18 mouse cellular contexts compared by ENCODE assay signal in the genomic region with DNA sequence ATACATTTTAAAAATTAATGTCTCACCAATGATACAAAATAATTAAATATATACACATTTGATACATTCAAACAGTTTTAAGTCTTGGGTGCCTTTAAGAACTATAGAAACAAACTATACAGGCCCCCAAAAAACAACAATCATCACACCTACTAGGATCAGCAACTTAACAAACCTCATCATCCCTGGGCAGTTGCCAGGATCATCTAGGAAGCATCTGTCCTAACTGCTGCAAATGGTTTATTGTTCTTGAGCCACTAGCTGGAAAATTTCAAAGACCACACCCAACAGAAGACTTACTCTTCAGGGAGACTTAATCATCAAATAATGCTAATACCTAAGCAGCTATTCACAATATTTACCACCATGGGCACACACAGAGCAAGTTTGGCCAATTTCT.
DNase-seq lines count a peak whose midpoint lies in the region.
"Had no signal": no experiment of that assay in that cellular context is flagged by ENCODE, and none has a peak within 500 bp of the region (broad histone marks: within the 10 kb centered on the region; RNA-seq: fewer than 3 reads in every experiment).

No protein-coding gene starts in this region.

- H3K4me3 ChIP-seq in heart, embryonic 10.5 days, result no peak overlapping the region
- H3K4me3 ChIP-seq: embryonic facial prominence, embryonic 15.5 days; erythroblast, embryonic 14.5 days; forebrain, embryonic 10.5 days; heart, embryonic 15.5 days; hindbrain, embryonic 13.5 days had no signal

- H3K36me3 ChIP-seq in heart, embryonic 10.5 days, result 0 out of 2 replicates have a peak, but pooled peaks cover 3% of the 10 kb centered on the region
- H3K36me3 ChIP-seq: embryonic facial prominence, embryonic 15.5 days; forebrain, embryonic 10.5 days; heart, embryonic 15.5 days; hindbrain, embryonic 13.5 days had no signal

- H3K9me3 ChIP-seq in heart, embryonic 10.5 days, result no peaks in the 10 kb centered on the region
- H3K9me3 ChIP-seq: embryonic facial prominence, embryonic 15.5 days; forebrain, embryonic 10.5 days; heart, embryonic 15.5 days; hindbrain, embryonic 13.5 days had no signal

- H3K27me3 ChIP-seq in heart, embryonic 10.5 days (ENCODE audit: insufficient read depth, poor library complexity, severe bottlenecking), result no peaks in the 10 kb centered on the region
- H3K27me3 ChIP-seq: embryonic facial prominence, embryonic 15.5 days; heart, embryonic 15.5 days; hindbrain, embryonic 13.5 days had no signal

- H3K4me1 ChIP-seq in heart, embryonic 10.5 days, result no peaks in the 10 kb centered on the region
- H3K4me1 ChIP-seq: hindbrain, embryonic 13.5 days had no signal

- no peak overlapping the region for H3K27ac ChIP-seq in heart, embryonic 10.5 days
- H3K27ac ChIP-seq: embryonic facial prominence, embryonic 15.5 days; forebrain, embryonic 10.5 days; heart, embryonic 15.5 days; hindbrain, embryonic 13.5 days; hindbrain, postnatal 0 days had no signal

- DNase-seq in gastrocnemius, postnatal 14 days, result peak; percentile 9
- DNase-seq in gastrocnemius, postnatal 25 days, result no peak
- DNase-seq in heart, postnatal 10 days, result peak; percentile 39 to 40
- DNase-seq in heart, embryonic 10.5 days (ENCODE audit: low spot score), result no peak
- DNase-seq in lung, postnatal 10 days, result peak; percentile 57
- no peak for DNase-seq in lung, postnatal 25 days (ENCODE audit: low spot score)
- peak; percentile 44 for DNase-seq in heart, postnatal 4 days
- no peak for DNase-seq in layer of hippocampus, adult 9-10 months (ENCODE audit: low spot score)
- DNase-seq: adrenal gland, postnatal 10 days; cerebellum, adult 11 months; cerebellum, adult 8-10 months; embryo, embryonic 11 days had no signal

- intact Hi-C loops in gastrocnemius, postnatal 14 days (cut with DNase I; ENCODE audit: low total_unique reads), result no loop called here
- intact Hi-C loops in heart, postnatal 10 days (cut with DNase I), result no loop called here

Comparison
In these comparisons a context has a peak if more than half of its experiments do, and no peak if none do; other contexts are left out.
1. DNase-seq: peak in gastrocnemius, postnatal 14 days (single experiment), heart, postnatal 10 days (2 of 2), lung, postnatal 10 days (single experiment) and heart, postnatal 4 days (single experiment); none in gastrocnemius, postnatal 25 days (single experiment), heart, embryonic 10.5 days (single experiment), lung, postnatal 25 days (single experiment) and layer of hippocampus, adult 9-10 months (single experiment).